Mouse (Mus musculus): ENCODE data around the gene Mkrn3. TPM values are rescaled to one million over a fixed set of nuclear protein-coding genes. Genes with fewer than 3 reads are reported as not detected.
A peak's percentile ranks its signal among the peaks of the same experiment; 100 is the strongest.

Gene Mkrn3
- total and polyA plus RNA-seq, 3 experiments: not detected

DNA sequence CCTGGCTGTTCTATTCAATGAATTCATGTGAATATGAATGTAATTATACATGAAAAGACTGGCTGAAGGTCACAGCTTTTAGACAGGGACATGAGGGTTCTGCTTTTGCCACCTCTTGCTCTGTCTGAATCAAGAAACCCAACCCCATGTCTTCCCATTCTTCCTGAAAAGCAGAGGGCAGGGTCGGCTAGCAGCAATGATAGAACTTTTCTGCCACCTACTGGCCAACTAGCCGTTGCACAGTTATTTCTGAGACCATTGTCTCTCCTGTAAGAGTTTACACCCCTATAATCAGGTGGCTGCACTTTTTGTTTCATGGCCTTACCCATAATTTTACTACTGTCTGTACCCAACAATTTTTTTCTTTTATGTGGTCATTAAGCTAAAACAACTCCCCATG, 37.5 kb downstream of the Mkrn3 start:
- H3K4me3 ChIP-seq (ENCODE audit: control insufficient read depth in 1 of 2, insufficient read depth in 1 of 2, low read depth in 2 of 2, low read length in 2 of 2): peak overlapping the region in 1 of 2 experiments; percentile 48; a peak in 2 of 4 replicates
- peak; percentile 68 for DNase-seq (ENCODE audit: low read depth, low spot score)
- peak; percentile 55 to 78 (median 65) for TF ChIP-seq CTCF (IDR thresholded peaks at IDR 0.05 in 2 of 3, conservative IDR thresholded peaks at IDR 0.05 in 1 of 3; ENCODE audit: control insufficient read depth in 1 of 3, insufficient read depth in 1 of 3, low read depth in 2 of 3, low read length in 3 of 3, poor library complexity in 1 of 3, severe bottlenecking in 1 of 3)
- no peak for TF ChIP-seq USF1 (IDR thresholded peaks at IDR 0.05; ENCODE audit: low read depth, low read length)
- peak; percentile 80 for TF ChIP-seq SMC3 (IDR thresholded peaks at IDR 0.05; ENCODE audit: low read depth, low read length)
- TF ChIP-seq POLR2A (IDR thresholded peaks at IDR 0.05; ENCODE audit: control insufficient read depth in 1 of 2, insufficient read depth in 1 of 2, low read depth in 1 of 2, low read length in 2 of 2, poor library complexity in 1 of 2): no peak
- peak; percentile 84 for TF ChIP-seq RAD21 (IDR thresholded peaks at IDR 0.05; ENCODE audit: low read depth, low read length)
- peak; percentile 69 for TF ChIP-seq ZC3H11A (IDR thresholded peaks at IDR 0.05; ENCODE audit: low read depth, low read length)
- no peaks in the 10 kb centered on the region for H3K79me2 ChIP-seq (ENCODE audit: control insufficient read depth, insufficient read depth, low read length, poor library complexity)
- no peaks in the 10 kb centered on the region for H3K9me3 ChIP-seq (replicated peaks; ENCODE audit: insufficient read depth, low read length)
- no peak overlapping the region for H3K27ac ChIP-seq (ENCODE audit: control insufficient read depth, low read depth, low read length)
- H3K36me3 ChIP-seq (ENCODE audit: control insufficient read depth in 1 of 2, insufficient read depth in 2 of 2, low read length in 2 of 2): no peaks in the 10 kb centered on the region
- no peak overlapping the region for H3K9ac ChIP-seq (ENCODE audit: control insufficient read depth, low read depth, low read length, poor library complexity, severe bottlenecking)
- no peaks in the 10 kb centered on the region for H3K27me3 ChIP-seq (ENCODE audit: control insufficient read depth in 1 of 2, insufficient read depth in 2 of 2, low read length in 2 of 2)
- no peaks in the 10 kb centered on the region for H3K4me1 ChIP-seq (ENCODE audit: control insufficient read depth in 1 of 2, insufficient read depth in 2 of 2, low read length in 2 of 2)

DNA sequence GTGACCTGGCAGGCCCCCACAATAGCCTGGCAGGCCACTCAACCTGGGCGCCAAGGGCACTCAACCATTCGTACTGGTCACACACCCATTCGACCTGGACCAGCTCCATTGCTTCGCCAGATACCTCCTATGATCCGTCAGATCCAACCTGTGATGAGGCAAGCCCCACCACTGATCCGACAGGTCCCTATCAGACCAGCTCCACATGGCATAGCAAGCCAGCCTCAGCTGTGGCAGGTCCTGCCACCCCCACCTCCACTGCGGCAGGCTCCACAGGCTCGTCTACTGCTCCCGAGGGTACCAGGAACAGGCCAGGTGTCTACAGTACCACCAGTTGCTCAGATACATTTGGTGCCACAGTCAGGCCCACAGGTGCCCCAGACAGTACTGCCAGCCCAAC, 41.4 kb downstream of the Mkrn3 start:
- no peak overlapping the region for H3K4me3 ChIP-seq (ENCODE audit: control insufficient read depth in 1 of 2, insufficient read depth in 1 of 2, low read depth in 2 of 2, low read length in 2 of 2)
- no peaks in the 10 kb centered on the region for H3K79me2 ChIP-seq (ENCODE audit: control insufficient read depth, insufficient read depth, low read length, poor library complexity)
- no peak overlapping the region for H3K9ac ChIP-seq (ENCODE audit: control insufficient read depth, low read depth, low read length, poor library complexity, severe bottlenecking)
- TF ChIP-seq ELF1 (IDR thresholded peaks at IDR 0.05; ENCODE audit: low read depth, low read length) (no peak), CHD2 (IDR thresholded peaks at IDR 0.05; ENCODE audit: low read length) (no peak), MAZ (IDR thresholded peaks at IDR 0.05; ENCODE audit: low read depth, low read length) (no peak), NELFE (IDR thresholded peaks at IDR 0.05; ENCODE audit: low read depth, low read length) (no peak), TBP (IDR thresholded peaks at IDR 0.05; ENCODE audit: low read depth, low read length) (no peak), POLR2A (IDR thresholded peaks at IDR 0.05; ENCODE audit: control insufficient read depth in 1 of 2, insufficient read depth in 1 of 2, low read depth in 1 of 2, low read length in 2 of 2, poor library complexity in 1 of 2) (no peak), KAT2A (conservative IDR thresholded peaks at IDR 0.05; ENCODE audit: low read depth, low read length) (no peak), ZMIZ1 (IDR thresholded peaks at IDR 0.05; ENCODE audit: low read depth, low read length) (no peak), UBTF (IDR thresholded peaks at IDR 0.05; ENCODE audit: borderline replicate concordance, insufficient read depth, low read depth, low read length) (no peak), MYC (IDR thresholded peaks at IDR 0.05; ENCODE audit: low read depth, low read length) (no peak), MXI1 (IDR thresholded peaks at IDR 0.05; ENCODE audit: low read depth, low read length) (no peak), ZC3H11A (IDR thresholded peaks at IDR 0.05; ENCODE audit: low read depth, low read length) (no peak), ETS1 (IDR thresholded peaks at IDR 0.05; ENCODE audit: low read depth, low read length) (no peak), HCFC1 (IDR thresholded peaks at IDR 0.05; ENCODE audit: low read depth, low read length) (no peak), RCOR1 (IDR thresholded peaks at IDR 0.05; ENCODE audit: low read depth, low read length) (no peak)
- H3K4me1 ChIP-seq (ENCODE audit: control insufficient read depth in 1 of 2, insufficient read depth in 2 of 2, low read length in 2 of 2): no peaks in the 10 kb centered on the region
- no peak for DNase-seq (ENCODE audit: low read depth, low spot score)
- H3K27ac ChIP-seq (ENCODE audit: control insufficient read depth, low read depth, low read length): no peak overlapping the region
- no peaks in the 10 kb centered on the region for H3K9me3 ChIP-seq (replicated peaks; ENCODE audit: insufficient read depth, low read length)
- no peaks in the 10 kb centered on the region for H3K27me3 ChIP-seq (ENCODE audit: control insufficient read depth in 1 of 2, insufficient read depth in 2 of 2, low read length in 2 of 2)
- H3K36me3 ChIP-seq (ENCODE audit: control insufficient read depth in 1 of 2, insufficient read depth in 2 of 2, low read length in 2 of 2): no peaks in the 10 kb centered on the region
